Mouse (Mus musculus) kidney, adult 11 months (tissue): ENCODE measurements around the gene Trappc3.

Source experiments
- DNase-seq: peaks from one replicate; pipeline ENCODE4 v3.0.0; 2022

Trappc3 gene

DNA sequence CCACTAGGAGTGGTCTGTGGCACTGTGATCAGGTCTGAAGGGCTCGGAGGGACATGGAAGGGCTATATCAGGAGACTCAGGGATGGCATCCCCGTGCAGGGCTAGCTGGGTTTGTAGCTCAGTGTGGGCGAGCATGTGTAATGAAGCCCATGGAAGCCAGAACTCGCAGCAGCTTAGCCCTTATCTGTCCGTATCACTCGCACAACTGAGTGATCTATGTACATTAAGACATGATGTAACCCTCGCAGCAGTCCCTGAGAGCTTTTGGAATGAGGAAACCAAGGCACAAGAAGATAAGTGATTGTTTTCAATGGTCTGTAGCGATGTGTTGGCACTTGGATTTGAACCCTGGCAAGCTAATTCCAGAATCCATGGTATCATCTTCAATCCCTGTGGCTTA is 21.5 kb downstream of the Trappc3 start:
- no peak for DNase-seq

DNA sequence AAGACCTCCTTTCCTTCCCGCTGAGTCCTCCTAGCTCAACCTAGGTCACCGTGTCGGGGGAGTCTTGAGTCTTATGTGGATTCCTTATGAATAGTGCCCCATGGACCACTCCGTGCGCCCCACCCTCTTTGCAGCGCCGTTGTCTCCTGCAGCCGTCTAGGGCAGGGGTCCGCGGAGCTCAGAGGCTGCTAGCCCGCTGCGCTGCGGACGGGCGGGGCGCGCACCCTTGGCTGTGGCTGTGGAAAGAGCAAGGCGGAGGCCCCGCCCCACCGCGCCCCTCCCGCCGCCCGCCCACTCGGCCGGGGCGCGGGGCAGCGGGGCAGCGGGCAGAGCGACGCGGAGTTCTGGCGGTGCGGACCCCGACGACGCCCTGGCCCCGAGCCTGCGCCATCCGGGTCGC is 24.4 kb downstream of the Trappc3 start, which contains the start of gene Col8a2:
TSS of gene Col8a2 (plus strand) at position 302 of the 400 bp plus-strand sequence.
- DNase-seq: no peak

DNA sequence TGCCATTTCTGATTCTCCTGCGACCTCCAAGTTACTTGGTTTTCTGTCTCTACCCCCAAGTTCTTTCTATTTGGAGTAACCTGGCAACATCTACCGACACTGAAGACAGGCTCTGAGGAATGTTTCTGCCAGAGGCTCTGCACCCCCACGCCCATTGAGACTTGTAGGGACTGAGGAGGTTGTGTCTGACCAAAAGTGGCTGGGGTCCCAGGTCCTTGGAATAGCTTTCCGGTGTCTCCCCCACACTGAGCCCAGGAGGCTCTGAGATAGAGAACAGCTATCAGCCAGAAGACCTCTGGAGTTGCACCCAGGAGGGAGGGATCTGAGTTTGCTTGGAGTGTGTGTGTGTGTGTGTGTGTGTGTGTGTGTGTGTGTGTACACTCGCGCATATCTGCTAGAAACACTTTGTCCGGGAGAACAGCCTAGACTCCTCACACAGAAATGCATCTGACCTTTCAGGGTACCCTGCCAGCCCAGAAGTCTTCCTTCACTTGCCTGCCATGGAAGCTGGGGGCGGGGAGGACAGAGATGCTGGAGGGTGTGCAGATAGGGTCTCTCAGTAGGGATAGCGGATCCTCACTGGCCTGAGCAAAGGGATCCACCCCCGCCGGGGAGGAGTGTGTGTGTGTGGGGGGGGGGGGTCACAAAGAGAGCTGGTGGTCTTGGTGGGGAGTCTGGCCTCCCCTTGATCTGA is 25.3 kb downstream of the Trappc3 start:
- no peak for DNase-seq

- no peak for DNase-seq
Observed at GRCm38 (mm10) chr4:126288085-126288666, 26.1 kb downstream of the Trappc3 start.

DNA sequence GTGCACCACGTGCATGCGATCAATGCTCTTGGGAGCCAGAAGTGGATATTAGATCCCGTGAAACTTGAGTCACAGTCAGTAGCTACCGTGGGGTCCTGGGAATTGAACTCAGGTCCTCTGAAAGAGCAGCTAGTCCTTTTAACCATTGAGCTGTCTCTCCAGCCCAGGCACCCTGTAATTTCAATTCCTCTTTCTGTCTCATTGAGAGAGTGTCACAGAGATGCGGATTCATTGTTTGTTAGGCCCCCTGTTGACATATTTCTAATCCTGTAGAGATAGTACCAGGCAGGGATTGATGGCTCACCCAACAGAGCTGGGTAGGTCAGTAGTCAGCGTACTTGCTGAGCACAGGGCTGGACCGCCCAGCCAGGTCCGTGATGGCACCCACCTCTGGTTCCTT is 28.2 kb downstream of the Trappc3 start:
- DNase-seq: no peak

DNA sequence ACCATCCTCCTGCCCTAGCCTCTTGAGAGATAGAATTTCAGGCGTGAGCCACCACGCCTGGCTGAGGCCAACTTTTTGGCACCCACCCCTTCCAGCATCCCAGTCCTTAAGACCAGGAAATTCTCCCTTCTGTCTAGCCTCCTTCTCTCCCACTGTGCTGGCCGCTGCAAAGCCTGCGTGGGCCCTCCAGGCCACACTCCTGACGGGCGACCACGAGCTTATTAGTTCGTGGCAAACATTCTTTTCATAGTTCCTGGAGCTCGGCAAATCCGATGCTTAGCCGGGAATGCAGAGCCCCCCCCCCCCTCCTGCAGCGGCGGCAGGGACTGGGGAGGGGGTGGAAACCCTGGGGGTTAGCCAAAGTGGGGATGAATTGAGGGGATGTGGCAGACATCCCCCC is 29.1 kb downstream of the Trappc3 start:
- DNase-seq: no peak

- DNase-seq: no peak
Observed at GRCm38 (mm10) chr4:126295152-126295551, 33.0 kb downstream of the Trappc3 start.

DNA sequence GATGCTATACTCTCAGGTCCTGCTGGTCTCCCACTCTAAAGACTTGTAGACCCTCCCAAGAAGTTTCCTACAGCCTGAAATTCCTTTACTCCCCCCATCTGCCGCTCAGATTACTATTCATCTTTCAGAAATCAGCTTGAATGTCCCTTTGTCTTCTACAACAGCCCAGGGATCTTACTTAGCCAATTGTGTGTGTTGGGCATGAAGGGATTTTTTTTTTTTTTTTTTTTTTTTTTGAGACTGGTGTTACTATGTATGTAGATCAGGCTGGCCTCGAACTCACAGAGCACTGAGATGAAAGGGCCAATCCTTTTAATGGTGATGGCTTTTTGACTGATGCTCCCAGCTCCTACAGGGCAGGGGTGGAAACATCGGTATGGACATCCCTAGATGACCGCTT is 33.8 kb downstream of the Trappc3 start:
- no peak for DNase-seq

DNA sequence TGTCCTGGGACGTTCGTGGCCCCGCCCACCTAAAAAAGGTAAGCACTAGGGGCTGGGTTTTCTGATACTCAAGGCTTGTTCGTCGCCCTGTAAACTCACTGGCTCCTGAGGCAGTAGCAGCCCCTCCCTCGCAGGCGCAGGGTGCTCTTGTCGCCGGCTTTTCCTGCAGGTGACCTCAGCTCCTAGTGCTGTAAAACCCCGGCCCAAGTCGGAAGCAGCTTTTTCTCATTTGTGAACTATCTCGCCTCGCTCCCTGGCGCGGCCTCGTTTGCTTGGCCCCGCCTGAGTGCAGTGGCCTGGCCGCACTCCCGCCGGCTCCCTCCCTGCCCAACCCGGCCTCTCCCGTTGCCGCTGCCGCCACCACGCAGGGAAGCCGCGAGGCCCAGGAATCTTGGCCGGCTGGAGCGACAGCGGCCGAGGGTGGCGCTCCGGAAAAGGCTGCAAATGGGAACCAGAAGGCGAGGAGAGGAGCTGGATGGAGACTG is 34.5 kb downstream of the Trappc3 start:
- peak; percentile 46 for DNase-seq

DNA sequence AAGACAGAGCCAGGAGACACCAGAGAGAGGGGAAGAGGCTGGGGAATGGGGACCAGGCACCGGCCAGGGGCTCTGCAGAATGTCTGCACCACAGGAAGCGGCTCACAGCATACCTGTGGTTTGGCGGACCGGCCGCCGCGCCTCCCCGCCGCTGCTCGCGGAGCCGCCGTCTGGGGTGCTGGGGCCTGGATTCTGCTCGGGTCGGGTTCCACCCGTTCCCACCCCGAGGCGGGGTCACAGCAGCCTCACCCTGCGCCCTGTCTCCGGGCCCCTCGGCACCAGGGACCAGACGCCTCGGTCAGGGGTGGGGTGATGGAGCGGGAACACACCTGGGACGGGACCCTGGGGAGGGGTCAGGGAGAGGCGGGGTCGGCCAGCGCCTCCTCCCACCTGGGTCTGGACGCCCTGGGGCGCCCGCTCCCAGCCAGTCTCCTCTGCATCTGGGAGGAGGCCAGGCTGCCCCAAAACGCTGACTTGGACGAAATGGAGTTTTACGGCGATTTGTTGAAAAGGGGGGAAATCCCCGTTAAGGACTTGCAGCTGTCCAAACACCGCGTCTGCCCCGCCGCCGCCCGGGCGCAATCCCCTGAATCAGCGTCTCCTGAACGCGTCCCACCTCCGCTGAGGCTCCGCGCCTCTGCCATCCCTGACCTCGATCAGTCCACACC is 38.9 kb downstream of the Trappc3 start:
- DNase-seq: no peak

- no peak for DNase-seq
Observed at GRCm38 (mm10) chr4:126301584-126302309, 39.6 kb downstream of the Trappc3 start.

GRCm38 (mm10) chr4:126303877-126304276 is 41.8 kb downstream of the Trappc3 start:
- no peak for DNase-seq

DNA sequence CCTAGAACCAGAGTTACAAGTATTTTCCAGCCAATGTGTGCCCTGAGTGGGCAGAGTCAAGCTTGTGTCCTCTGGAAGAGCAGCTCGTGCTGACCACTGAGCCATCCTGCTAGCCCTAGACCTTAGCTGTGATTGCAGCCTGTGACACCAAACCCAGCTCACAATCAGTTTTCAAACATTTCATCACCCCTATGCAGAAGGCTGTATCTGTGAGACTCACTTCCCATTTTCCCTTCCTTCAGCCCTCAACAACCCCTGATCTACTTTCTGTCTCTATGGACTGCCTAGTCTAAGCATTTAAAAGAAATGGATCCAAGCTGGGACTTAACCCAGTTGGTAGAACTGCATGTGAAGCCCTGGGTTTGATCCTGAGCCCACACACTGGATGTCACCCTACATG is 43.3 kb downstream of the Trappc3 start:
- DNase-seq: no peak

DNA sequence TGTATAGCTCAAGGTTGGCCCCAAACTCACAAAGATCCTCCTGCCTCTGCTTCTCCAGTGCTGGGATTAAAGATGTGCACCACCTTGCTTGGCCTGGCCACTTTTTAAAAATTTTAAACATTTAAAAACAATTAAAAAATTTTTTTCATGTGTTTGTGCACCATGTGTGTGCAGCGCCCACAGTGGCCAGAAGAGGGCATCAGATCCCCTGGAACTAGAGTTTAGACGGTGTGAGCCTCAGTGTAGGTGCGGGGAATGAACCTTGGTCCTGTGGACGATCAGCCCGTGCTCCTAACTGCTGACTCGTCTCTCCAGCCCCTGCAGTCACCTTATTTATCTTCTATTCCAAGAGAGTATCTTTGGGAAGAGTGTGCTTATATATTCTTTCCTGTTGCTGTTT is 43.9 kb downstream of the Trappc3 start:
- DNase-seq: no peak

GRCm38 (mm10) chr4:126306827-126307226 is 44.7 kb downstream of the Trappc3 start:
- no peak for DNase-seq

- DNase-seq: no peak
Observed at GRCm38 (mm10) chr4:126309211-126309921, 47.2 kb downstream of the Trappc3 start.

DNA sequence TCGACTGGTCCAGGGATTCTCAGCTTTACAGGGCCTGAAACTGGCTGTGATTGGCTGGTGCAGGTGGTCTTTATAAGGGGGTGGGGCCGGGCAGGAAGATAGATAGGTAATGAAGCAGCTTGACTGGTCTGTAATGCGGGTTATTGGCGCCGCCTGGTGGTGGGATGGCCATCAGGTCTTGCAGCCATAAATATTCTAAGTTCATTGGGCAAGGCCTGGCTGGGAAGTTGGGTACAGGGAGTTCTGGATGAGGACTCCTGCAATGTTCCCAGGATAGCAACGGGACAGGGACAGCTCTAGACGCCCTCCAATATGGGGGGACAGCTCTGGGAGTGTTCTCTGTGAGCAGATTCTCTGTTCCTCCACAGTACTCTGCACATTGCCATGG is 47.8 kb downstream of the Trappc3 start:
- DNase-seq: peak; percentile 79

GRCm38 (mm10) chr4:126310344-126310743 is 48.2 kb downstream of the Trappc3 start:
- DNase-seq: no peak

DNA sequence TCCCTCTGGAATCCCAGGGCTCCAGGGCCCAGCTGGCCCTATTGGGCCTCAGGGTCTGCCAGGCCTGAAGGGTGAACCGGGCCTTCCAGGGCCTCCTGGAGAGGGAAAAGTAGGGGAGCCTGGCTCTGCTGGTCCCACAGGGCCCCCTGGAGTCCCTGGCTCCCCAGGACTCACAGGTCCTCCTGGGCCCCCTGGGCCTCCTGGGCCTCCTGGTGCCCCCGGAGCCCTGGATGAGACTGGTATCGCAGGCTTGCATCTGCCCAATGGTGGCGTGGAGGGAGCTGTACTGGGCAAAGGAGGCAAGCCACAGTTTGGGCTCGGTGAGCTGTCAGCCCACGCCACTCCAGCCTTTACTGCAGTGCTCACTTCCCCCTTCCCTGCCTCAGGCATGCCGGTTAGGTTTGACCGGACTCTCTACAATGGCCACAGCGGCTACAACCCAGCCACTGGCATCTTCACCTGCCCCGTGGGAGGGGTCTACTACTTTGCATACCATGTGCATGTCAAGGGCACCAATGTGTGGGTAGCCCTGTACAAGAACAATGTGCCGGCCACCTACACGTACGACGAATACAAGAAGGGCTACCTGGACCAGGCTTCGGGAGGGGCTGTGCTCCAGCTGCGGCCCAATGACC is 49.6 kb downstream of the Trappc3 start:
- no peak for DNase-seq

DNA sequence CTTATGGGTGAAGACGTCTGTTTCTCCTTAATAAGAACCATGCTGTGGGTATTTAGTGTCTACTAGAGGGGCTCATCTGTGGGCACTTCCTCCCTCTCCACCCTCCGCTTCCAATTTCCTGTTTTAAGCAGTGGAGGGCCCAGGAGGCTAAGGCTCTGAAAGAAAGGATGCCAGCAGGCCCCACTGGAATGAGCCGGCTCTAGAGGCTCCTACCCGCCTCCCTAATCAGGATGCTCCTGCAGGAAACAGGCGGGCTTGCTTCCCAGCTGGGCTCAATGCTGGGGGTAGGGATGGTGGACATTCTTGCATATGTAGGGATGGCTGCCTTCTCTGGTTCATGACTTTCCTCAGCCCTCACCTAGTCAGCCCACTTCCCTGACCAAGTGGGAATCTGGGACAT is 51.1 kb downstream of the Trappc3 start:
- DNase-seq: no peak

DNA sequence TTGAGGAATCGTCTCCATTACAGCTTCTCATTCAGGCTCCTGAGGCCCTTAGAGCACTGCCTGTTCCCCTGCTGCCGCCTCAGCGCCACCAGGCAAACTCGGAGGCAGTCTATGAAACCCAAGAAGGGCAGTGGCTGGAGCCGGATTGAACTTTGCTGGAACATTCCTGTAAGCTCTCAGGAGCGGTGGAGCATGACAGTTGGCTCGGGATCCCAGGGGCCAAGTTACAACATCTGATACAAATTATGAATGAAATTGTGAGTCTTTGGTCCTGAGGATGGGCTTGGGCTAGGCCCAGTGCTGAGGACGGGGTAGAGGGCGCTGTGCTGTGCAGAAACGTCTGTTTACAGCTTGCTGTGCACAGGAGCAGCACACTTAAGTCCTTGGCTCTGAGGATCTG is 52.3 kb downstream of the Trappc3 start:
- DNase-seq: peak; percentile 80

GRCm38 (mm10) chr4:126315931-126316330 is 53.8 kb downstream of the Trappc3 start:
- peak; percentile 44 for DNase-seq
